Mouse (Mus musculus) c-Kit-positive CD71-positive TER-119-negative erythroid progenitor cells, embryonic 14.5 days (primary cell): ENCODE data around the gene Capn8.

Experiments
- DNase-seq: peaks from one replicate; pipeline ENCODE4 v3.0.0-alpha.2; 2013; ENCODE audit warnings: low read depth

Gene Capn8

DNA sequence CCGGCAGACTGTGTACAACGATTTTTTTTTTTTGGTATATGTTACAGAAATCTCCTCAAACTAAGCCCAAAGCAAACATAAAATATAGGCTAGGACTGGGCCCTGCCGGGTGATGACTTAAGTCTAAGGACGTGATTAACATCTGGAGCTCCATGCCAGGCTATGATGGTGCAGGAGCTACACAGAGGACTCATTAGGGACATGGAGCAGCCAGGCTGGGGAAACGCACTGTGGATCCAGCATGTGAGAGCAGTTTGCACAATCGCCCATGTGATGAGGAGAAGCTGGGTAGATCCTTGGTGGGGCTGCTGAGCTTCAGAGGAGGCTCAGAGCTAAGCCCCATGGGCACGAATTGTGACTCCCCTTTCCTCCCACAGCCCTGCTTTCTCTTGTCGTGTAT, 14.0 kb upstream of the Capn8 start:
- DNase-seq = no peak

DNA sequence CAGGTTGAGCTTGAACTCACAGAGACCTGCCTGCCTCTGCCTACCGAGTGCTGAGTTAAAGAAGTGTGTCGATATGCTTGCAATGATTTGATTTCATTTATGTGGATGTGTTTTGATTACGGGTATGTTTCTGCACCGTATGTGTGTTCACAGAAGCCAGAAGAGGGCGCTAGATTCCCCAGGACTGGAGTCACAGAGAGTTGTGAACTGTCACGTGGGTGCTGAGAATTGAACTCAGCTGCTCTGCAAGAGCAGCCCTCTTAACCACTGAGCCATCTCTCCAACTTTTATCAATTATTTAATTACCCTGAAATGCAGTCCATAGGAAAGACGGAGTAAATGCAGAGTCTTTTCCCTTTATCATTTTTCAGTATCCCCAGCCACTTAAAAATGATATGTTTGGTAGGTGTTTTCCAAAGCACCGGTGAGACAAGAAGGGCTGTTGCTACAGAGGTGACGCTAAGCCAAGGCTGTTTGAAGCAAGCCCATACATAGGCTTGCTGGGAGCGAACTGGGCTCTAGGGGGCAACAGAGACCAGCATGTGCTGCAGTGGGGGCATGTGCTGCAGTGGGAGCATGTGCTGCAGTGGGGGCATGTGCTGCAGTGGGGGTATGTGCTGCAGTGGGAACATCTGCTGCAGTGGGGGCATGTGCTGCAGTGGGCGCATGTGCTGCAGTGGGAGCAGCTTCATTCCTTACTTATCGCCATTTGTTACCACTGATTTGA, 11.0 kb upstream of the Capn8 start:
- DNase-seq = no peak

GRCm38 (mm10) chr1:182558271-182558670, 6.5 kb upstream of the Capn8 start:
- no peak for DNase-seq

DNA sequence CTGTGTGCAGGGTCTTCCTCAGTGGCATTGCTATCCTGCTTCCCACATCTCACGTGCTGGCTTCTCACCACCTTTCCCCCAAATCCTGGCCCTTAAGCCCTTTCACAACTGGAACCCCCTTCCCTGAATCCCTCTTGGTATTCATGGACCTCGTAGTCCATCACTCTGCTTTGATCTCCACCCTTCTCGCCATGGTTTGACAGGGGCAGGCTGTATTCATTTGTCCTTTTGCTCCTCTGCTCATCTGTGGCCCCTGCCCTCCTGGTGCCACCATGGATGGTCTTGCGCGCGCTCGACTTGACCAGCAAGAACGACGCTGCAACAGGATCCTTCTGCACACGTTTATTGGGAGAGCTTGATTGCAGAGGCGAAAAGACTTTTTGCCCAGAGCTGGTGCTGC, 5.3 kb upstream of the Capn8 start:
- DNase-seq = no peak

DNA sequence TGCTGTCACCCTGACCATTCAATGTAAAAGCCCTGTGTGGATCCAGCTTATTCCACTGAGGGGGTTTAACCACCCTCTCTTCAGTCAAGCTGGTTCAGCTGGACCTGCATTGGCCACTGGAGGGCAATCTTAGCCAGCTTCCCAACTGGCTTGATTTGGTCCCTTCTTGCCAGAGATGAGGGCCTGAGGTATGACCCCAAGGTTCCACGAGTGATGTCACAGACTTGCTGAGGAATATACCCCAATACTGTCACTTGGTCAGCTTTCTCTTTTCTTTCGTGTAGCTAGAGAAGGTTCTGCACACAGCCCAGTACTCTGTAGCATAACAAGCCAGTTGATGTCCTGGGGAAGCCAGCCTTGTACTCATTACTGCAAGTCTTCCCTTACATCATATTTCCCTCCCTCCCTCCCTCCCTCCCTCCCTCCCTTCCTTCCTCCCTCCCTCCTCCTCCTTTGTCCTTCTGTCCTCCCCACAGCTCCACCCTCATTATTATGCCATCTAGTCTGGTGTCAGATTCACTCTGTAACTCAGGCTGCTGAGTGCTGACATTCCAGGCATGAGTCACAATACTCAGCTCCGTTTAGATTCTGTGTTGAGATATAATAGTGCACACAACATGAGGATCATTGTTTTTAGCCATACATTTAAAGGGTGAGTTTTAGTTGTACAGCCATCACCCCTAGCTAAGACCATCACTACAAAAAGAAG, 4.3 kb upstream of the Capn8 start:
- no peak for DNase-seq

GRCm38 (mm10) chr1:182561945-182562514, 2.8 kb upstream of the Capn8 start:
- no peak for DNase-seq

- no peak for DNase-seq
Observed at GRCm38 (mm10) chr1:182562576-182563370, 2.0 kb upstream of the Capn8 start.

GRCm38 (mm10) chr1:182565351-182565835, 586 bp downstream of the Capn8 start:
- DNase-seq = no peak

DNA sequence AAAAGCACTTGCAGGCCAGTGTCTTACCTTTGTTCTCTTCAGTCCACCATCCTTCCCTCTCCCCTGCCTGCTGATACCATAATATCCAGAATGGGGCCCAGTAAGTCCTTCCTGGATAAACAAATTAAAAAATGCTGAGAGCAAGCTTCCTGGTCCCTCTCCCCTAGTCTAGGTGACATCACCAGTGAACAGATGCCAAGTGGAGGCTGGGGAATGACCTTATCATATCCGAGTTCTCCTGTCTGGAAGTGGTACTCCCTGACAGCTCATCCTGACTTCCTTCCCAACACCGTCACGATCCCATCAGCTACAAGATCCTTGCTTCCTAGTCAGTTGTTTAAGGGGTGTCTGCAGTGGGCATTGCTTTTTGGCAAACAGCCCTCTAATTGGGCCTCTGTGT, 6.3 kb downstream of the Capn8 start:
- DNase-seq = no peak

DNA sequence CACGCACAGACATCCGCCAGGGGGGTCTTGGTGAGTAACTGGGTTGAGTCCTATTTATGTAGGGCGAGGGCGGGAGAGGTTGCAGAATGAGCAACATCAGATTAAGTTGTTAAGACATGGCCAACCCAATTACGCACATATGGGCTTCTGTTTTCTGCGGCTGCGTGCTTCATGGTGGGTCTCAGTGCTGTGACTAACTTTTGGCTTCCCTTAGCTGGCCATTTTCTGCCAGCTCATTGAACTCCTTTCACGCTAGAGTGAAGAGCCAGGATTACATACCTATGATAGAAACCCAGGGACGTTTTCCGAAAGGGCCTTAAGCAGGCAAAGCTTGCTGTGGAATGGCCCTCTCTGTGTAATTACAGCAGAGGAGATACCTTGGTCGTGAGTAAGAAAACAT, 7.2 kb downstream of the Capn8 start:
- no peak for DNase-seq

DNA sequence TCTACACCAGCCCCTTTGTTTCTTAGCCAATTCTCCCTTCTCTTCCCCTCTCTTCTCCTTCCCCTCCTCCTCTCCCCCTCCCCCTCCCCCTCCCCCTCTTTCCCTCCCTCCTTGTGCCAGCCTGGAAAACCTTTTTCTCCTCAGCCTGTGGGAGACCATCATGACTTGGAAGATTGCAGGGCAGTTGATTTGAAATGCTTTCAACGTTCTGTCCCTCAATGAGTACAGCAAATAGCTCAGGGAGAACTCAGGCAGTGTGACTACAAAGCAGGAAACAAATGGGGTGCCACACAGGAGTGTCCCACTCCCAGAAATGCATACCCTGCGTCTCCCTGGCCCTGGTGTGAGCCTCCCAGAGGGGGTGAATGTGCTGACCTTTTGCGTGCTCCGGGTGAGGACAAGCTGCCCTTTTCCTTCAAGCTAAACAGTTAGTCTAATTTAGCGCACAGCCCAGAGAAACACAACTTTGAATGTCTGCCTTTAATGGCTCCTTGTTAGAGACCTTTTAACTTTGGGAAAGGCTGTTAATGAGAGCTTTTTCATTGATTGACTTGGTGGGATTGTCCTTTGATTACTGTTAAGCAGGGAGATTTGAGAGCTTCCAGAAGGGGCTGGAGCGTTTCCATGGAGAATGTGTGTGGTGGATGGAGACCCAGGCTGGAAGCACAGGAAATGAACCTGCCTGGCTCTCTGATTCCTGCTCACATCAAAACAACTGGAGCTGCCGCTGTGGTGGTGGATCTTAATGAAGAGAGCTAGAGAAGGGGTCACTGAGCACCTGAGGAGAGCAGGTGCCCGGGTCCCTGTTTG, 9.3 kb downstream of the Capn8 start:
- no peak for DNase-seq

DNA sequence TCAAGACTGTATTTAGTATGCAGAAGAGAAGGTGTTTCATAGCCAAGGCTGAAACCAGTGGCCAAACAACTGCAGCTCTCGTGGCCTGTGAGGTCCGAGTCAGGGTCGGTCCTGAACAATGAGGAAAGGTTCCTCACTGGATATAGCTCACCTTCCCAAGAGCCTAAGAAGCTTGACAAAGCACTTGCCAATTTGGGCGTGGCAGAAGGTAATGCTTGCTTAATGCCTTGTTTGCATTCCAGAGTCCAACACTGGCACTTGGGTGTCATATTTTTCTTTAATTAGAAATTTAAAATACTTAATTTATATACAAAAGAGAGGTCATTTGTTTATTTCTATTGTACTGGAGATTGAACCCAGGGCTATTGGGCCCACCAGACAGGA, 9.9 kb downstream of the Capn8 start:
- DNase-seq = no peak

- DNase-seq = no peak
Observed at GRCm38 (mm10) chr1:182584169-182584568, 19.4 kb downstream of the Capn8 start.

- DNase-seq = no peak
Observed at GRCm38 (mm10) chr1:182585162-182585840, 20.5 kb downstream of the Capn8 start.

DNA sequence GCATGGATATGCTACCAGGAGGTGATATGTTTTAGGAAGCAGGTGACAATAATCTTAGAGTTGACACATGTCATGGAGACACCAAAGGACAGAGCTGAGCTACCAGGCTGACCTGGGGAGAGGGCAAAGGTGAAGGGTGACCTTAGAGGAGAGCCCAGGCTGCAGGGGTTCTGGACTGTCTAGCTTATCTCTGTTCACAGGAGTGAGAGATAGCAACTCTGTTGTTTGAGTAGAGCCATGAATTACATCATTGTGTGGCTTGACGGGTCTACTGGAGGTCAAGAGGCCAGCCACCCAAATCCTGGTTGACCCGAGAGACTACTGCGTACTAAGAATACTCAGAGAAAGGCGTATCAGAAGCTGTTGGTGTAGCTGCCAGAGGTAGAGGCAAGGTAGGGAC, 22.9 kb downstream of the Capn8 start:
- no peak for DNase-seq

- no peak for DNase-seq
Observed at GRCm38 (mm10) chr1:182591491-182591890, 26.7 kb downstream of the Capn8 start.

DNA sequence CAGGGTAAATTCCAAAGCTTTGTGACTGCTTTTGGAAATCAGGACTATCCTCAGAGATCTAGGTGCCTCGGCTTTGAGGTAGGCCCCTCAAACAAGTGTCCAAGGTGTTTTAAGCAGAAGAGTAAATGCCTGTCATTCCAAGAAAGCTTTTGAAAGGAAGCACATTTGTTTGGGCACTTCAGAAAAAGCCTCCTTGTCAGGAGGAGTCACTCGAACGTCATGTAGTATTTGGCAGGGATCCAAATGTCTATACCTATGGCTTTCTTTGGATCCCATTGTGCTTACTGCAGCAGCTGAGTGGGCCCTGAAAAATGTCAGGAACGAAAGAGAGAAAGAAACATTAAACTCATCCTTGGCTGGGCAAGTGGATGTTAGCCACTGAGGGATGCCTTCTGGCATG, 27.6 kb downstream of the Capn8 start:
- no peak for DNase-seq

DNA sequence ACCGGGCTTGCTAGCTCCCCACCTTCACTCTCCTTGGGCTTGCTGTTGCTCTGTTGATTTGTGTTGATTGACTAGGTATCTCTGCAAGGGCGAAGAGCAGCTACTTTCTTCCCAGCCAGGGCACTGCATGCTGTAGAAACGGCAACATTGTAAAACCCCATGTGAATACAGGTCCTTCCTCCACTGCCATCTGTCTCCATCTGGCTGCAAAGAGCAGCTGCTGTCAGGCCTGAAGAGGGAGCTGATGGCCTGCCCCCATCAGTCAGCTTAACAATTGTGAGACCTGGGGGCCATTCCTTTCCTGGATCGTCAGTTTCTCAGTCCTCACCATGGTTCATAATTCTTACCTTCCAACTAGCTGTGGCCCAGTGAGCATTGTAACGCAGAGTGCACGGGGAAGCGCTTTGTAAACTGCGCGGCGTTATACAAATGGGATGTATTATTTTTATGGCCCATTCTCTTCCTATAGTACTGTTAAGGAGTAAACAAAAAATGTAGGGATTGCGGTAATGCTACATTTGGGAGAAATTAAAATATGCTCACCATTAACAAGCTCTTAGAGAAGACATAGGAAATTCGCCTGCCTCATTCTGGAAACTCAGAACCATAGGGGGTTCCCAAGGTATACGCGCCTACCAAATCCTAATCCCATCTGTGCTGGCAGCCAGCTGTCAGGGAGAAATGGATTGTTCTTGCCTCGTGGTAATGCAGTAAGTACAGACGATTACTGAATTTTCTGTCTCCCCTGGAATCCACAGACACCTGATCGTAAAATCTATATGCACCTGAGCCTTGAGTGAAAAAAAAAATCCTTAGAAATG, 40.7 kb downstream of the Capn8 start:
- no peak for DNase-seq

DNA sequence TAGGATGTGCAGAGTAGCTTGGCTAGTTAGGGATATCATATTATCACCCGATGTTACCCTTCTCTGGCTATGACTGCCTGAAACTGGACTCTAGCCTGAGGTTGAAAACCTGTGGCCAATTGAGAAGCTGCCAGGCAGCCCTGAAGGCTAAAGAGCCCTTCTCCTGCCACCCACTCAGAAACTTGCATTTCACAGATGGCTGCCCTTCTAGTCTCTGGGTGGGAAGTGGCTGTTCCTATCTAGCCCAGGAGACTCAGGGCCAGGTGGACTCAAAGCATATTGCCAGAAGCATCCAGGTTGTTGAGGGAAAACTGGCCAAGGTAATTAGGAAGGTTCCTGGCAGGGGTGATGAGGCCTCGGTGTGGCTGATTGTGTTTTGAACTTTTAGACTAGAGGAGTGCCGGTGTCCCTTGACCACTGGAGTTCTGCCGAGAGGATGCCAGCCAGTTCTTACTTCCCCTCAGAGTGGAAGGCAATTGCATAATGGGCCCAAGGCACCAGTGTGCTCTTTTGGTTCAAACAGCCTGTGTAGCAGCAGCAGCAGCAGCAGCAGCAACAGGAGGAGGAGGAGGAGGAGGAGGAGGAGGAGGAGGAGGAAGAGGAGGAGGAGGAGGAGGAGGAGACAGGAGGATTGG, 45.0 kb downstream of the Capn8 start:
- DNase-seq = no peak

DNA sequence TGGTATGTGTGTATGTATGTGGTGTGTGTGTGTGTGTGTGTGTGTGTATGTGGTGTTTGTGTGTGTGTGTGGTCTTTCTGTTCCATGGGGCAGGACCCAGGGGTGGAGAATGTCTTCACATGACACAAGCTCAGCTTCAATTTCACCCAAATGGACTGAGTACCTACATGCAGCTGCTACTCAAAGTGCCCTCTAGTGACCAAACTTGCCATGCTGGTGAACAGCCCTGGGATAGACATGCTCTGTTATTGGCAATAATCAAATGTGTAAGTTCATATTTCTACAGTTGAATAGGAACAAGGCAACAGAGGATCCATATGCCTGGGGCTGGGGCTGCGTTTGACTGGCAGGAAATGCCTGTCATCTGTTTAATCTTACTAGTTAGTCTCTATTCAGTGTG, 50.7 kb downstream of the Capn8 start:
- no peak for DNase-seq
